Mouse (Mus musculus): Measurements from ENCODE around the gene Kin.

GRCm38 (mm10) chr2:10098598-10099215 is 18.3 kb downstream of the Kin start:
- no peak for TF ChIP-seq CTCF (IDR thresholded peaks at IDR 0.05; ENCODE audit: borderline replicate concordance, insufficient read depth, low read length)
- no peak for TF ChIP-seq POLR2A (IDR thresholded peaks at IDR 0.05; ENCODE audit: low read depth, low read length)
